Mouse (Mus musculus) c-Kit-negative CD71-positive TER-119-positive erythroid progenitor cells, embryonic 14.5 days (primary cell): ENCODE measurements around the gene Olfr552.
"Not testable (repeated sequence)": the region's sequence is repeated elsewhere in the genome, so short reads cannot be mapped to it uniquely, and the experiment has no call there.

Experiments used
- DNase-seq: peaks from one replicate; pipeline ENCODE4 v3.0.0-alpha.2; 2013; ENCODE audit warnings: low read depth, low spot score

Gene Olfr552

GRCm38 (mm10) chr7:102597378-102598031 is at the start of gene Olfr552:
Olfr552 (plus strand) TSS chr7:102597770.
- DNase-seq: no peak

- no peak for DNase-seq
Measured at GRCm38 (mm10) chr7:102549570-102549969, 48.0 kb upstream of the Olfr552 start, which contains the start of gene Olfr549. Olfr549 (plus strand) TSS chr7:102549870.

GRCm38 (mm10) chr7:102553279-102553678 is 44.3 kb upstream of the Olfr552 start:
- DNase-seq: no peak

GRCm38 (mm10) chr7:102564999-102565997 is 32.3 kb upstream of the Olfr552 start, which contains the start of gene Trim21:
Trim21 (minus strand) TSS chr7:102565486.
- DNase-seq: peak; percentile 74

DNA sequence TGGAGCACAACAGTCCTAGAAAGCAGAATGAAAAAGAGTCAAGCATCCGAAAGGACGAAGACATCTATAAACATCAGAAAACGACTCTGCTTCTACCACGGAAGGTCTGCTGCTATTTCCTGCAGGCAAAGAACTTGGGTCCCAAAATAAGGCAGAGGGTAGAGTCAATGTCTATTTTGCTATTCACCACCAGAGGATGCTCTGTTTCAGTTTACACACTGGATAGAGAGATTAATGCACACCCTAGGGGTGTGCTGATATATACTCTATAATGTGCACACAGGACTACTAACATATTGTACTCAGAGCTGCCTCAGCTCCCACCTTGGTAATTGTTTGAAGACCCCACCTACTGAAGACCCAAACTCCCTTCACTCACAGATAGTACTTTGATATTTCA is 31.4 kb upstream of the Olfr552 start:
- DNase-seq: no peak

- no peak for DNase-seq
Measured at GRCm38 (mm10) chr7:102571142-102571541, 26.4 kb upstream of the Olfr552 start, which contains the start of gene Olfr550. Olfr550 (plus strand) TSS chr7:102571442.

DNA sequence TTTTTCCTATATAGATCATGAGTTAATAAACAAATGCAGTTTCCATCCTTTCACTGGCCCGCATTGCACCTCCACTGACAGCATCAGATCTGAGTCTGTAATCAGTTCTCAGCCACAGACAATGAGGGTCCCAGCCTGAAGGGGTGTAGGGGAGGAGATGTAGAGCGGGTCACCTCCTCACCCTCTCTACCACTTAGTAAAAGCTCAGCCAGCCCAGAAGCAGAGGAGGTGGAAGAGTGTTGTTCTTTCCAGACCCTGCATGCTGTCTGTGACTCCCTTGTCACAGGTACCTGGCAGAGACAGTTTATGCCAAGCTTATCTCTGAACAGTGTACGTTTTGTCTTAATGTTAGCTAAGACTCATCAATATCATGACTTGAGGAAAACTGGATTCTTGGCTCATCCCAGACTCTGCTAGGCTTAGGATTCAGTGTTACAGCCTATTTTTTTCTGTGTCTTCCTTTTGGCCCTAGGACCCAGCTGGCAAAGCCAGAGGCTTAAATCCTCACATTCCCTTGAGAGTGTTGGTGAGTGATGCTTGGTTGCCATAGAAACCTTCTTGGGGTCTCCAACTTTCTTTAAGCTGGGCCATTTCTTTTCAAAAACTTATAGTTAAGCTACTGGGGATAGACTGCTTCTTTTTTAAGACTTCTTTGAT is 24.3 kb upstream of the Olfr552 start:
- no peak for DNase-seq

DNA sequence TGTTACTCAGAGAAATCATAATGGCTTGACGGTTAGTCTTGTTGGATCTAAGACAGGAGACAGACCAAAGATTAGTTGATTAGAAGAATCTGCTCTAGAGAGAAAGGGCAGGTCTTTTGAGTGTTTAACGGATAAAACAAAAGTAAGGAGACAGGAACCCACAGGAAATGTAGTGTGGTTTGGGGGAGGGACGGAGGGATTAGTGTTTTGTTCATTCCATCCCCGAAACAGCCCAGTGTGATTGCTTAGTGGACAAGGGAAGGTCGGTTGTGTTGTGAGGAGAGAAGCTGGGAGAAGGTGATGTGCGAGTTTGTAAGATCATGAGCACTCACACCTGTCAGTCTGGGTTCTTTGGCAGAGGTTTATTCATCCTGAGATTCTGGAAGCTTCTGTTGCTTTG is 21.6 kb upstream of the Olfr552 start:
- no peak for DNase-seq

DNA sequence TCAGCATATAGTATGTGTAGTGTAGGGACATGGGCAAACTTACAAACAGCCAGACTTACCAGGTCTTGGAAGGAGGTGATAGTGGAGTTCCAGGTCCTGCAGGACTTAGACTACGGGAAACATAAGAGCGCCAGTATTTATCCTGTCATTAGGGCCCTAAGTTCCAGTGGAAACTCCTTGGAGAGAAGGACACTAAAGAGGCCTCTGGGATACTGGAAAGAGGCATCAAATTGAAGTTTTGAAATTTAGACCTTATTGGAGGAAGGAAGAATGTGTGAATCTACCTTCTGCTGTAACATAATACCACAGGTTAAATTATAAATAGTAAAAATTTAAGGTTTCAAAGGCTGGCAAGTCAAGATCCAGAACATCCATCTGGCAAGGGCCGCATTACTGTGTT is 5.8 kb upstream of the Olfr552 start, which contains the start of gene Olfr551:
Gene Olfr551, minus strand, starts transcription at position 101 of the 400 bp plus-strand sequence.
- DNase-seq: no peak

GRCm38 (mm10) chr7:102618118-102618517 is 20.5 kb downstream of the Olfr552 start, which contains the start of gene Olfr553:
Olfr553 (minus strand) TSS chr7:102618218.
- no peak for DNase-seq

DNA sequence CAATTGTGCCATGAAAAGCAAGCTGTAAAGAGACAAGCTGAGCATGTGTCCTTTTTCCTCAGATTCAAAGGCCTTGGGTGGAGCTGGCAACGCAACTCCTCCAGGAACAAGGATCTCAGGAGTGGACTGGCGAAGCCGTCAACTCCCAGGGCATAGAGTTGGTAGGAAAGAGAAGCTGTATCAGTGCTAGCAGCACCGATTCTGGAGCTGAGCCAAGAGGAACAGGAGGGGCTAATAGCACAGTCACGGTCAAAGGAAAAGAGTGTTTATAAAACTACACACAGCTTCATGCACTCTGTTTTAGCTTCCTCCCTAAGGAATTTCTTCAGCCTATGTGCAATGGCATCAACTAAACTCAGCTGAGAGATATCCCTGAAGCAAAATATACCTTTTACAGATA is 22.0 kb downstream of the Olfr552 start:
- DNase-seq: no peak

DNA sequence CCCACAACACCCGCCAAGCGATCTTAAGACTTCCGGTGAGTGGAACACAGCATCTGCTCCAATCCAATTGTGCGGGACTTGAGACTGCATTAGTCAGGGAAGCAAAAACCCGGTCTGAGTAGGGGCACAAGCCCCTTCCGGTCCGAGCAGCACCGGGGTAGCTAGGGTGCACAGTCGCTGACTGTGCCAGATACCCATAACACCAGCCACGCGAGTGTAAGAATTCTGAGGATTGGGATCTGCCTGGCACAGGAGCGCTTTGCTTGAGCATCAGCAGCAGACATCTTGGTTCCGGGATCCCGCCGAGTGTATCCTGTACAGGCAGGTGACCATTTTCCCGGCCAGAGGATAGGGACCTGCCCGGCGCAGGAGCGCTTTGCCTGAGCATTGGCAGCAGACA is 22.8 kb downstream of the Olfr552 start:
- not testable (repeated sequence) for DNase-seq

DNA sequence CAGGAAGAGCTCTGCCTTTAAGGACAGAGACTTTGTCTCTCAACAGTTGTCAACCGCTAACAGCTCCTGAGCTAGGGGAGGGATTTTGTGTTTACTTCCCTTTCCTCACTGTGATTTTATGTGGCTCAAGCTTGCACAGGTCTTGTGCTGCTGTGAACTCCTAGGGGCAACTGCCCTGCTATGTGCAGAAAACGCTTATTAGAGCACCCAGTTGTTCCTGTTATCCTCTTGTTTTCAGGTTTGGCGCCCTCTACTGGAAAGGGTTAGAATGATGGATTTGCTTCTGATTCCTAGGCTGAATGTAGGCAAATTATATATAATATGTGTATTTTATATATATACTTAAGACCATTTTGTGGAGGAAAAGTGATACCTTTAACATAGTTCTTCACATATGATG is 39.1 kb downstream of the Olfr552 start:
- no peak for DNase-seq

DNA sequence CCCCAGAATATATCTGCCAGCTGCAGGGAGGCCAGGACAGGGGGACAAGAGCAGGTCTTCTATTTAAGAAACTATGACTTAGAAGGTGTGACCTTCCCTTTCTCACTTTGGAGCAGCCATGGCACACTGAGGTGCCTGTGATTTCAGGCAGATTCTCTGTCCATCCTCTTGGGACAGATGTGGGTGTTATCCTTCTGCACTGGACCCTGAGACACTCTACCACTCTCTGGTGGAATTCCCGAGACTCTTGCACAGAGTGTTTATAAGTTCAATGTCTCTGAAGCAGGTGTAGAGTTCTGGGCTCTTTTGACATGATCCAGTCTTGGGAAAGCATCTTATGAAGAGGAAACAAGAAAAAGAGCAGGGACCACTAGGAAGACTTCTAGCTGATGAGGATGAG is 40.6 kb downstream of the Olfr552 start, which contains the start of gene Olfr554:
Gene Olfr554, plus strand, starts transcription at position 301 of the 400 bp plus-strand sequence.
- DNase-seq: no peak

DNA sequence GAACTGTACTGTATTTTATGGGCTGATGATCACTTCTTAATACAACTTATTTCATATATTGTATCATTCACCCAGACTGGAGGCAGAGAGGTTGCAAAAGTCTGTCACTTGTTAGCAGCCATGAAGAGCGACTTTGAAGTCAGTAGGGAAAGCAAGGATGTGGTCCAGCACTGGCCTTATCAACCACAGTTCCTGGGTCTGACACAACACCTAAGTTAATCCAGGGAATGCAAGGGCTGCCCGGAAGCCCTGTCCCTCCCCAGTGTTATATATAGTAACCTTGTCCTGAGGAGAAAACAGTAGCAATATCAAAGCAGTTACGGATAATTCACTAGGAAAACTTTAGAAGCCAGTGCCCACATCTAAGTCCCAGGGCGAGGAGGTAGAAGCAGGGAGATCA is 47.4 kb downstream of the Olfr552 start:
- not testable (repeated sequence) for DNase-seq
